Mouse (Mus musculus): ENCODE results near the gene Itpk1. TPM values are rescaled to one million over a fixed set of nuclear protein-coding genes. Genes with fewer than 3 reads are reported as not detected.
"Not testable (repeated sequence)": the region's sequence is repeated elsewhere in the genome, so short reads cannot be mapped to it uniquely, and the experiment has no call there.

Gene Itpk1
- total RNA-seq, 2 experiments from 2014 or later = 1.2 to 5.3 TPM

DNA sequence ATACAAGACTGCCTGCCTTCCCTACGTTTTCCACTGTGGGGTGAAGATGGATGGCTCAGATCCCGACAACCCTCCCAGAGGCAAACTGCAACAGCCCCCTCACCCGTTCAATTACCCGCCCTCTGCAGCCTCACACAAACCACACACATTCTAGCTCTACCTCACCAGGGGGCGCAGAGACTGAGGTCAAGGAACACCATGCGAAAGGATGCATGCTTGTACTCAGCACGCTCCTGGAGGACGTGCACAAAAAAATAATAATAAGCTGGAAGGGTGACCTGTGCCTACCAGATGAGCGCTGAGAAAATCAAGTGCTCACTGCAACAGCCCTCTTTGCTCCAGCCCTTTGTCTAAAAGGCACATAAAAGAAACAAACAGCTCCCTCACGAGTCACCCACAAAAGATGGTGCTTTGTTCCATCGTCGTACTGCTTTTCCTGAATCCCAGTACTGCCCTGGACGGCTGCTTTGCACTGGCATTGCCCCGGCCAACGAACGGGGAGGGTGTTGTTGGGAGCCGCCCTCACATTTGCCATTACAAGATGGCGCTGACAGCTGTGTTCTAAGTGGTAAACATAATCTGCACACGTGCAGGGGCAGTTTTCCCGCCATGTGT lies 70.2 kb downstream of the Itpk1 start:
- ATAC-seq (replicated peaks; ENCODE audit: low FRiP score, poor library complexity, severe bottlenecking) = no peak

- no peak for ATAC-seq (replicated peaks; ENCODE audit: low FRiP score, poor library complexity, severe bottlenecking)
Observed at GRCm38 (mm10) chr12:102633083-102633501, 71.6 kb downstream of the Itpk1 start.

DNA sequence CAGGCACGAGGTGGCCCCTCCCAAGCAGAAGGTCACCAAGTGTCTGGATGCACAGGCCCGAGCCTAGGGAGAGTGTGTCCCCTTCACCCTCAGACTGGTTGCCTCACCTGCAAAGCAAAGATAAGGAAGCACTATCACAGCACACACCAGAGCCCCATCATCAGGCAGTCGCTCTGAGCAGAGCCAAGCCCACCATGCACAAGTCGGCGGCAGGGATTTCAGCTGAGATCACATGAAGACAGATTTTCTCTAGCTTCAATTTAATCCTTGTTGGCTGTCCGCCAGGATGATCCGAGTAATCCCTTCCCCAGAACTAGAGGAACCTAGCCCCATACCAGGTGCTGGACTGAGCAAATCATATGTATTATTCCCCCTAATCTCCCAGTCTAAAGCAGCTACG lies 73.0 kb downstream of the Itpk1 start:
- no peak for ATAC-seq (replicated peaks; ENCODE audit: low FRiP score, poor library complexity, severe bottlenecking)

GRCm38 (mm10) chr12:102630471-102630870 lies 74.3 kb downstream of the Itpk1 start:
- ATAC-seq (replicated peaks; ENCODE audit: low FRiP score, poor library complexity, severe bottlenecking) = not testable (repeated sequence)

DNA sequence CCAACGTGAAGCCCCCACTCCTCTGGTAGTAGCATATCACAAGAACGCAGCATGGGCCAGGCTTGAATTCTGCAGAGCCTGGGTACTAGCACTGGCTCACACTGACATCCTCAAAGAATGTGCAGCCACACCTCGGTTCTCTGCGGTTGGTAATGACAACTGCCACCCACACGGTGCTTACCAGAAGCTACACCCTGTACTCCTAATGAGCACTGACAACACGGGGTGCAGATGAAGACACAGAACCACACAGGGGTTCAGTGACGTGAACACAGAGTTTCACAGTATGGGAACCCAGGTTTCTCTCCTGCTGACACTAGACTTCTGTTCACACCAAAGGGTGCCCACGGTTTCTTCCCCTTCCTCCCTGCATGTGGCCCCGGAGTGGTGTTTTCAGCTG lies 76.5 kb downstream of the Itpk1 start:
- no peak for ATAC-seq (replicated peaks; ENCODE audit: low FRiP score, poor library complexity, severe bottlenecking)

- ATAC-seq (replicated peaks; ENCODE audit: low FRiP score, poor library complexity, severe bottlenecking) = no peak
Observed at GRCm38 (mm10) chr12:102627545-102627944, 77.2 kb downstream of the Itpk1 start.

GRCm38 (mm10) chr12:102626841-102627240 lies 77.9 kb downstream of the Itpk1 start:
- ATAC-seq (replicated peaks; ENCODE audit: low FRiP score, poor library complexity, severe bottlenecking) = no peak

- no peak for ATAC-seq (replicated peaks; ENCODE audit: low FRiP score, poor library complexity, severe bottlenecking)
Observed at GRCm38 (mm10) chr12:102625717-102626116, 79.0 kb downstream of the Itpk1 start.

DNA sequence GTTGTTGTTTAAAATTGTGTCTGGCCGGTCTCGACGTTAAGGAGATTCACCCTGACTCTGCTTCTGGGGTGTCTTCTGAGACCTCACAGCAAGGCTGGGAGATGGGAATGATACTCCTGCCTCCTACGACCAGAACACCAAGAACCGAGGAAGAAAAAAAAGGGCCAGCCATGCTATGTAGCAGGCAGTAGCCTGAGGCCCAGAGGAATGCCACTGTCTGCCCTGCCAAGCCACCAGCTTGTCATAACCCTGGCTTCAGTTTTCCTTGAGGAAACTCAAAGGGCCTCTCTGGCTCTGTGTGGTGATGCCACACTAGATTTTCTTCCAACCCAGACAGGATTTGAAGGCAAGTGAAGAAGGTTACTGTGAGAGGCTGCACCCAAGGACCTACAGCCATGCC lies 79.6 kb downstream of the Itpk1 start:
- no peak for ATAC-seq (replicated peaks; ENCODE audit: low FRiP score, poor library complexity, severe bottlenecking)

DNA sequence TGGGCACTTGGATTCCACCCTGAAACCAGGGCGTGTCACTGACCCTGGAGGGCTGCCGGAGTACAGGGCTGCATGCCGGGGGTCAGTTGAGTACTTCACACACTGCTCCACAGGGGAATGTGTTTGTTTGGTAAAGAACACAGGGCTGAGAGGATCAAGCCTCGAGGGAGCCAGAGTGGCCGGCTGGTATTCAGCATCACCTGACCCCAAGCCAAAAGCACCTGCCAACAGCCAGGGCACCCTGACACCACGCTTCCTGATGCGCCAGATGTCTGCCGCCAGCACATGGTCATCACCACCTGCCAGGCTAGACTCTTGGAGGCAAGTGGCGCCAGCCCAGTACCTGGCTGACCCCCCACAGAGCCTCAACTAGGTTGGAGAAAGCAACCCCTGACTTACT lies 80.9 kb downstream of the Itpk1 start:
- ATAC-seq (replicated peaks; ENCODE audit: low FRiP score, poor library complexity, severe bottlenecking) = no peak

GRCm38 (mm10) chr12:102622302-102622842 lies 82.4 kb downstream of the Itpk1 start:
- ATAC-seq (replicated peaks; ENCODE audit: low FRiP score, poor library complexity, severe bottlenecking) = no peak

DNA sequence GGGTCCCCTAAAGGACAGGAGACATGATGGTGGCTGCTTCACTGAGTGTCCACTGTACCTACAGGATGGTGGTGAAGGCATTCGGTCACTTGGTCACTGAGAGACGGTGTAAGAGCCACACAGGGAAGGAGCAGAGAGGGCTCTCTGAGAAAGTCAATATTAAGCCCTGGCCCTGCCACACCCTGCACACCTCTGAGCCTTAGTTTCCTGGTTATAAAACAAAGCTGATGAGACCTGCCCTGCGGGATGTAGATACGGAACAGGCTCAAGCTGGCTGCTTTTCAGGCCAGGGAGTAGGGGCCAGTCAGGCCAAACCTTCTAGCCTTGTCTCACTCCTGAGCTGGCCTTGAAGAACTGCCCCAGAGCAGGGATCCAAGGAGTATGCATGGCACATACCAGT lies 82.9 kb downstream of the Itpk1 start:
- no peak for ATAC-seq (replicated peaks; ENCODE audit: low FRiP score, poor library complexity, severe bottlenecking)

DNA sequence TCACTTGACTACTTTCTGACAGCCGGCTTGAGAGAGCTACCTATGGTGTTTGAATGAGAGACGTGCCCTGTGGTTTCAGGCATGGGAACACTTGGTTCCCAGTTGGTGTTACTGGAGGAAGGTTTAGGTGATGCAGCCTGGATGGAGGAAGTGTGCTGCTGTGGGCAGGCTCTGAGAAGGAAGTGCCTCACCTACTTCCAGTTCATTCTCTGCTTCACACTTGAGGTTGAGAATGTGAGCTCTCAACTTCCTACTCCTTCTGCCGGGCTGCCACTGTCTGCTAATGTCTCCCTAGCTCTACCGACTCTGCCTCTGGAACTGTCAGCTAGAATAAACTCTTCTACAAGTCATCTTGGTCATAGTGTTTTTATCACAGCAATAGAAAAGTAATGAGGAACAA lies 83.5 kb downstream of the Itpk1 start:
- no peak for ATAC-seq (replicated peaks; ENCODE audit: low FRiP score, poor library complexity, severe bottlenecking)

- ATAC-seq (replicated peaks; ENCODE audit: low FRiP score, poor library complexity, severe bottlenecking) = no peak
Observed at GRCm38 (mm10) chr12:102619908-102620307, 84.8 kb downstream of the Itpk1 start.

DNA sequence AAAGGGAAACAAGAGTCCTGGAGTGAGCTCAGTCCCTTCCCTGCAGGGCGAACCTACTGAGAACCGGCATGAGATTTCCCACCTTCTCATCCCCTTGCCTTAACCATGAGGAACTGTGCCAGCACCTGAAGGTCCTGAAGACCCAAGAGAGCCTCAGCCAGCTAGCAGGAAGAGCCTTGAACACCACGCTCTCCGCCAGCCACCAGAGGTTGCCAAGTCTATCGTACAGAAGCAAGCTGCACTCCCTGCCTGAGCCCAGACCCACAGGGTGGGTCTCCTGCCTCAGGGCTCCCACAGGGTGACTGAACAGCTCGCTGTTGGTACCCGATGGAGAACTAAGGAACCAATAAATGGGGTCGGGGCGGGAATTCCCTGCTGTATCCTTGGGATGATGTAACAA lies 86.6 kb downstream of the Itpk1 start:
- no peak for ATAC-seq (replicated peaks; ENCODE audit: low FRiP score, poor library complexity, severe bottlenecking)

DNA sequence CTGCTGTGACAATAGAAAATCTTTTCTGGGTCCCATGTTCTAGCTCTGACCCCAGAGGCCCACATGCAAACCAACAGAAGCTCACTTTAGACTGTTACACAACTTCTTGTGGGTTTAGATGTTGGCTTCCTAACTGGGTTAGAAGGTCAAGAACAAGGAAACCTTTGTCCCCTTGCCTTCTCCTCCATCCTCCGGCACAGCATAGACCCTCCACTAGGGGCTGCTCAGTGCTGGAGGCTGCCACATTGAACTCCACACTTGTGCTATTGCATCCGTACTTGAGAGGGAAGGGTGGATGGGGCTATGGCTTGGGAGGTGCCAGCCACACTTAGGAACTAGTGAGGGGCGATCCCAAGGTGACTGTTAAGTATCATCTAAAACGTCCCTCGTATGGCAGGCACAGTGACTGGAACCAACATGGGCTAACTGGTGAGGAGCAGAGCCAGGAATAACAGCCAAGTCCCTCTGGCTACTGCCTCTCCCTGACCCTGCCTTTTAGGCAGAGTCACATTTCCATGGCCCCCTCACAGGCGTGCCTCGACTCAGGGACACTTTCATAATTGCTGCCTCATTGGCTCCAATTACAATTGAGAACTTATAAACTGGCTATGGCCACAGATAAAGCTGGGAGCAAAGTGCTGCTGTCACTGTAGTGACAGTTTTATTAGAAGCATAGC lies 87.7 kb downstream of the Itpk1 start:
- no peak for ATAC-seq (replicated peaks; ENCODE audit: low FRiP score, poor library complexity, severe bottlenecking)

- ATAC-seq (replicated peaks; ENCODE audit: low FRiP score, poor library complexity, severe bottlenecking) = no peak
Observed at GRCm38 (mm10) chr12:102616201-102616600, 88.5 kb downstream of the Itpk1 start.

DNA sequence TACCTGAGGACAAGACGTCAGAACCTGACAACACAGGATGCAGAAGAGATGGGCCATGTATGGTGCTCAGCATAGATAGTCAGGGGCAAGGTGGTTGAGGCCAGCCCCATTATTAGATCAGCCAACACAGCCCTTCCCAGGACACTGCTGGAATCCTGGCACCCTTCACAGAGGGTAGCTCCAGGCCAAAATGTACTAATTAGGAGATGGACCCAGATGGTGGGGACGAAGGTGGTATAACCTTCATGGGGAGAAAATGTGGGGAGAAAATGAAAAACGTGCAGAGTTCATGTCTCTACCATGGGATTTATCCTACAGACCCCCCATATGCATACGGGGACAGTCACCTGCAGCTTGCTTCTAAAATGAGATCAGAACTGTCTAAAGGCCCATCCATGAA lies 91.3 kb downstream of the Itpk1 start:
- ATAC-seq (replicated peaks; ENCODE audit: low FRiP score, poor library complexity, severe bottlenecking) = no peak

GRCm38 (mm10) chr12:102612431-102612830 lies 92.3 kb downstream of the Itpk1 start:
- ATAC-seq (replicated peaks; ENCODE audit: low FRiP score, poor library complexity, severe bottlenecking) = no peak

DNA sequence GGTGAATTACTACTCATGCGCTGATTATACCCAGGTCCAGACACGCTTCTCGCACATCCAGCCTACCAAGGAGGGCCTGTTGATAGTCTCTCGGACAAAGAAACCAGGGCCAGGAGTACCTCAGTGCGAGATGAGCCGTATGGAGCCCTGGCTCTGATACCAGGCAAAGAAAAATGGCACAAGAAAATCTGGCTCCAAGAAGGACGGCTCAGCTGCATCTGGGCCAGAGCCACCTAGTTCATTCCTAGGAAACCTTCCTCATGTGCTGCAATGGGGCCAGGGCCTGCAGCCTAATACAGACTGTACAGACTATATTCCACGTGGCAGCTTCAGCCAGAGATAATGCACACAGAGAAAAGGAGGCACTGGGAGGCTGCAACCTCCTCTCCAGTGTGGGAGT lies 93.8 kb downstream of the Itpk1 start:
- ATAC-seq (replicated peaks; ENCODE audit: low FRiP score, poor library complexity, severe bottlenecking) = no peak

- no peak for ATAC-seq (replicated peaks; ENCODE audit: low FRiP score, poor library complexity, severe bottlenecking)
Observed at GRCm38 (mm10) chr12:102607808-102608517, 96.8 kb downstream of the Itpk1 start.

Data from erythroblast, adult 5-6 weeks (primary cell).